Mouse (Mus musculus) CD4-positive, CD25-positive, alpha-beta regulatory T cell, adult 2 months (primary cell): Measurements from ENCODE around the gene Taldo1.
A peak's percentile ranks its signal among the peaks of the same experiment; 100 is the strongest.
"Not testable (repeated sequence)": the region's sequence is repeated elsewhere in the genome, so short reads cannot be mapped to it uniquely, and the experiment has no call there.

Source experiments
- DNase-seq: peaks from one replicate; pipeline ENCODE4 v3.0.0-alpha.2; 2012; ENCODE audit warnings: low read depth, low spot score

Gene Taldo1

DNA sequence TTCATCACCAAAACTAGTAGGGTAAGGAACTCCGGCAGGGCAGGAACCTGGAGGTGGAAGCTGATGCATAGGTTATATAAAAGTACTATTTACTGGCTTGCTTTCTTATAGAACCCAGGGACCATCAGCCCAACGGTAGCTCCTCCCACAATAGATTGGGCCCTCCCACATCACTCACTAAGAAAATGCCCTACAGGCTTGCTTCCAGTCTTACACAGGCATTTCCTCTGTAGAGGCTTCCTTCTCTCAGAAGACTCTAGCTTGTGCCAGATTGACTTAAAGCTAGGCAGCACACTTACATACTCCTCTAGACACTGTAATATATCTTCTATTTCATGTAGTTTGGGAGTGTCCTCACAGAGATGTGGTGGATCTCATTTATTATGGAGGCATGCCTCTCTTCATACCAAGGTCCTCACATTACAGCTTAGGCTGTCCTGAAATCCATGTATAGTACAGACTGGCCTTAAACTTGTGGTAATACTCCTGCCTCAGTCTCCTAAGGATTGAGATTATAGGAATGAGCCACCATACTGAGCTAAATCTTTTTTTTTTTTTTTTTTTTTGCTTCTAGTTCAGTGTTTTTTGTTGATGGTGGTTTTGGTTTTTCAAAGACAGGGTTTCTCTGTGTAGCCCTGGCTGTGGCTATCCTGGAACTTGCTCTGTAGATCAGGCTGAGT is 4.1 kb upstream of the Taldo1 start:
- no peak for DNase-seq

- no peak for DNase-seq
Observed at GRCm38 (mm10) chr7:141388487-141389109, 3.4 kb upstream of the Taldo1 start.

DNA sequence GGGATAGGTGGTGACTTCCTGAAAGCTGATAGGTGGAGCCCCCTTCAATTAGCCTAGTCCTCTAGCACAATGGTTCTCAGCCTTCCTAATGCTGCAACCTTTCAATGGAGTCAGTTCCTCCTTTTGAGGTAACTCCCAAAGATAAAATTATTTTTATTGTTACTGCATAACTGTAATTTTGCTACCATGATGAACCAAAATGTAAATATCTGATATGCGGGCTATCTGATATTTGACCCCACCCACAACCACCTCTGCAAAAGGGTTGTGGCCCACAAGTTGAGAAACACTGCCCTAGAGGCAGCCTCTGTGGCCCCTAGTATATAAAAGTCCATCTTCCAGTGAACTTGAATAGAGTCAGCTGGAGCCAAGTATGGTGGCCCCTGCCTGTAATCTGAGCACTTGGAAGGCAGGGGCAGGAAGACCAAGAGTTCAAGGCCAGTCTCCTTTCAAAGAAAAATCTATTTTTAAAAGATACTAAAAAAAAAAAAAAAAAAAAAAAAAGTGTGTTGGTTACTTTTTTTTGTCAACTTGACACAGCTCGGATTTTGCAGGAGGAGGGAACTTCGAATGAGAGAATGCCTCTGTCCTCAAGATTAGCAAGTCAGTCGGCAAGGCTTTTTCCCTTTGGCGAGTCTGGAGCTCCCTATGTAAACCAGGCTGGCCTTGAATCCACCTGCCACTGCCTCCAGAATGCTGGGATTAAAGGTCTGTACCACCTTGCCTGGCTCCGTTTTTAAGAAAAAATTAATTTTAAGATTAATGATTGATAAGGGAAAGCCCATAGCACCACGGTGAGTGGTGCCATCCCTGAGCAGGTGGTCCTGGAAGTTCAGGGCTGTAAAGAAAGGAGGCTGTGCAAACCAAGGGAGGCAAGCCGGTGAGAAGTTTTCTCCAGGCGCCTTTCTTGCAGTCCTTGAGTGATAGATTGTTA is 1.4 kb upstream of the Taldo1 start:
- DNase-seq, result no peak

- peak; percentile 20 for DNase-seq
Observed at GRCm38 (mm10) chr7:141392552-141393222, 688 bp downstream of the Taldo1 start.

GRCm38 (mm10) chr7:141394158-141394557 is 2.2 kb downstream of the Taldo1 start:
- DNase-seq, result no peak

DNA sequence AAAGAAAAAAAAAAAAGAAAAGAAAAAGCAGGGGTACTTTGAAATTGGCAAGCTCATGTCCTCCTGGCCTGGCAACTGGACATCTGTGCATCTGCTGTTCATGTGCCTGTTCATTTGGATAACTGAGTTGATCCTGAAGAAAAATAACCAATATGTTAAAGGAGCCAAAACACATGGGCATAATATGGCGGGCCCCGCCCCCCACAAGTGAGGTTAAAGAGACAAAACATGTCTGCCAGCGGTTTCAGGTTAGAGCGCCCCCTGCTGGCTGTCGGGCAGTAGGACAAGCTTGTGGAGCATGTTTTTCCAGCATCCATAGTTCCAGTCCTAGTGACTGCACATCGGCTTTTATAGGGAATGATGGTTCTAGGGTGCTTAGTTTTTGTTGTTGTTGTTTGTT is 2.8 kb downstream of the Taldo1 start:
- peak; percentile 86 for DNase-seq

DNA sequence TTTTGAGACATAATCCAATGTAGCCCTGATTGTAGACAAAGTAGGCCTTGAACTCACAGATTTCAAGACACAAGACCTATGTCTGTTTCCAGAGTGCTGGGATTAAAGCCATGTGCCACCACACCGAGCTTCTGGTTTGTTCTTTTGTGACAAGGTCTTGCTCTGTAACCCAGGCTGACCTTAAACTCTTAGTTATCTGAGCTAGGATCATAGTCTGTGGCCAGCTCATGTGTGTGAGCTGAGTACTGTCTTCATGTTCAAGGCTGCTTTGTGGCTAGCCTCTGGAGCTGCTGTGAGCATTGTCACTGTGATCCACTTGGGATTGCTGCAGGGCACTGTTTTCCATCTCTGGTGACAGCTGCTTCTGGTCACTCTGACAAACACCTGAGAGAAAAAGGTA is 3.3 kb downstream of the Taldo1 start:
- no peak for DNase-seq

GRCm38 (mm10) chr7:141403305-141403704 is 11.3 kb downstream of the Taldo1 start:
- peak; percentile 80 for DNase-seq

DNA sequence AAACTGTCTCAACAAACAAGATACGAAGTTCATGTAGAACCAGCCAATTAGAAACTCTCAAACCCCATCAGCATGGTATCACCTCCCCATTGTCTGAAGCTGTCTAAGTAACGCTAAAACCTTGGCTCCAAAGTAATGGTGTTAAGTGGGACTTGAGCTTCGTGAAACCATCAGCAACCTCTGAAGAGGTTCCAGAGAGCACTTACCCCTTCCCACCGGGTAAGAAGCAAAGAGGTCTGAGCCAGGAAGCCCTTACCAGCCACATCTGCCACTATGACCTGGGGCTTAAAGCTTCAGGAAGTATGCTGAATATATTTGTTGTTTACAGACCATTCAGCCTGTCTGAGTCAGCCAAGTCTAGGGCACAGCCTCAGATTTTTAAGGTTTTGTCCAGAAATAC is 13.5 kb downstream of the Taldo1 start:
- no peak for DNase-seq

- DNase-seq, result not testable (repeated sequence)
Observed at GRCm38 (mm10) chr7:141407670-141408069, 15.7 kb downstream of the Taldo1 start.

DNA sequence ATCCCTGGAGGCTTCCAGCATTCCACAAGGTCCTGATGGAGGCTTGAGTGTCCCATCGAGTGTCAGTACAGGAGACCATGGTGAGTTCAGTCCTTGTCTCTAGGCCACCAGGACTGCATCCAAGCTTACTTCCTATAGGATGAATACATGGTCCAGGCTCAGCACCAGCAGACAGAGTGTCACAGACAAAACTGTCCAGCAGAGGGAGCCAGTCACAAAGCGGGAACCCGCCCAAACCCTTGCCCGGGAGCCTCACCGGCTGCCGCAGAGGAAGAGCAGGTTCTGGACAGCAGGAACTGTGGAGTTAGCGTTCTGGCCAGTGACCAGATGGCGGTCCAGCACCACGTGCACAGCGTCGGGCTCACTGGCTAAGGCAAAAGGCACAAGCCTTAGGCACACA is 16.8 kb downstream of the Taldo1 start:
- DNase-seq, result peak; percentile 88

GRCm38 (mm10) chr7:141410631-141411030 is 18.6 kb downstream of the Taldo1 start:
- DNase-seq, result no peak

DNA sequence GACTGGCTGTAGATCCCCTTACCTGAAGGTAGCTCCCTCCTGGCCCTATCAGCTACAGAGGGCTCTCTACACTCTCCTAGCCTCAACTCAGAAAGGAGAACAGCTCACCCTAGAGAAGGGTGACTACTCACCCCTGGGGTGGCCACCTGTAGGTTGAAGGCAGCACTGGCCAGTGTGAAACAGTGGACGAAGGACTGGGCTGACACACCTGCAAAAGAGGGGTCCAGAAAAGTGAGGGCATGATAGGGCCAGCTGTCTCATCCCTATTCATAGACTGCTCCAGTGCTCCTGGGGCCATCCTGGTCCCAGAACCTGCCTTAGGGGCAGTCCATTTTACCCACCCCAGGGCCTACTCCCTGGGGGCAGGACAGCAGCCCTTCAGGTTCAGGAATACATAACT is 19.7 kb downstream of the Taldo1 start:
- DNase-seq, result no peak

- DNase-seq, result no peak
Observed at GRCm38 (mm10) chr7:141413331-141413730, 21.3 kb downstream of the Taldo1 start.

GRCm38 (mm10) chr7:141413809-141414584 is 22.0 kb downstream of the Taldo1 start, which contains the start of gene Gatd1:
Gene Gatd1, minus strand, starts transcription at chr7:141414136.
- DNase-seq, result peak; percentile 100

DNA sequence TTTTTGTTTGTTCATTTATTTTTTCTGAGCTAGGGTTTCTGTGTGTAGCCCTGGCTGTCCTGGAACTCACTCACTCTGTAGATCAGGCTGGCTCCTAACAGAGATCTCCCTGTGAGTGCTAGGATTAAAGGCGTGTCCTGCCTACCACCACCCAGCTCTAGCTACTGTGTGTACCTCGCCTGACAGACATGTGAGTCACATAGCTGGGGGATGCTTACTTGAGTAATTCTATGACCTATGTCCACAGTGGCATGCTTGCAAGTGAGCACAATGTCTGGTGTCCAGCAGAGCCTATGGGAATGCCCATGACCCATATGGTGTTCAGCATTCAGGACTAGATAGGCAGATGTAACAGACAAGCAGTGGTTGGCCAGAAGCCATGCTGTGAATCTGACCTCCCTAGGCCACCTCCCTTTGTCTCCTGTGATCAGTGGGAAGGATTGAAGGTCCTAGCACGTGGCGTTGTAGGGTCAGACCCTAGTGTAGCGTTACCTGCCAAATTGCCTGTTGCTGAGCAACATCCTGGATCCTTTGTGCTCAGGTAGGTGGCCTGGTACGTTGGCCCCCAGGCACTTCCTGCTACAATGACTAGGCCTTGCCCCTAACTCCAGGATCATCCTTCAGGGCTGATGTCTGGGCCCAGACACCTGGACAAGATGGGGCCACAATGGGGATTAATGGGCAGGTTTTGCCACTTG is 24.3 kb downstream of the Taldo1 start:
- no peak for DNase-seq

- DNase-seq, result no peak
Observed at GRCm38 (mm10) chr7:141417731-141418681, 26.0 kb downstream of the Taldo1 start.

DNA sequence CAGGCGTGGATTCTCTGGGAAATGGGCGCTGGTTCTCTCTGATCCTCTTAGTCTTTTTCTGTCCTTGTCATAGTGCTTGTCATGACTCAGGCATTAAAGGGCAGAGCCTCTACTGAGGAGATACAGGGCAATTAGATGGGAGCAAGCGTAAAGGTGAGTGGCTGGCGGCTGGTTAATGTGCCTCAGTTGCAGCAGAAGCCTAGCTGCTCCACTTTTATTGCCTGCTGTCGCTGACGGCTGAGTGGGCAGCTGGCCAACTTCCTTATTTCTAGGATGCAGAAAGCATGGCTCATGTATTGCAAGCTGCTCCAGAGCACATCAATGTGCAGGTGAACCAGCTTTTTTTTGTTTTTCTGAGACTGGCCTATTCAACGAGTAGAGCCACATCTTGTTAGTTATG is 27.0 kb downstream of the Taldo1 start:
- DNase-seq, result no peak

DNA sequence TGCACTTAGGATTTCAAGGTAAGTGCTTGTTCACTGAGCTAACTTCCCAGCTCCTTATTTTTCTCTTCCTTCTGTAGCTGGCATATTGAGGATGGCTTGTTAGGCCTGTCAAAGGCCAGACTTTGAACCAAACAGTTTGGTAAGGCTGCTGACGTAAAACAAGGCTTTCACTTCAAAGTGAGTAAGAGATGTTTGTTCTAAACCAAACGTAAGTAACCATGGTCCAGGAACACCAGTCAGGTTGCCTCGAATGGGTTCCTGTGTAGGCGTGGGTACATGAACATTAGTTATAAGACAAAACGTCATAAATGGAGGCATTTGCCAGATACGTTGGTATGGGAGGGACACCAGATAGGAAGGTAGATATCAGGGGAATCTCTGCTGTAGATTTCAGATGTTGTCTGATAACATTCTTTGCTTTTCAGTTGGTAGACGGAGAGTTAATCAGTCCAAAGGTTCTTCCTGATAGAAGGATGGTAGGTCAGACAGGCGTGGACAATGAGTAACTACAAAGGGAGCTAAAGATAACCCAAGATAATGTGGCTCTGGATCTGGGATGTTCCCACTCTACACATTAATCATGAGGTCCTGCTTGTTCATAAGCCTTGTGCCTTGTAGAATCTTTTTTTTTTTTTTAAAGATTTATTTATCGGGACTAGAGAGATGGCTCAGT is 28.2 kb downstream of the Taldo1 start:
- DNase-seq, result no peak
